Mouse (Mus musculus) MEL (cell line): ENCODE data around the gene Mdga1. TPM values are rescaled to one million over a fixed set of nuclear protein-coding genes. Genes with fewer than 3 reads are reported as not detected.

Experiments used
- DNase-seq: peaks from one replicate; pipeline ENCODE4 v3.0.0; 2011; ENCODE audit warnings: low read depth, low spot score
- H3K27ac ChIP-seq: 2 replicates; pipeline ENCODE4 v1.5.1; 2012; ENCODE audit warnings: low read depth, mild to moderate bottlenecking, control low read depth, low read length, moderate library complexity; ENCODE audit not compliant: control insufficient read depth
- H3K27me3 ChIP-seq, 2 experiments: fragments of 150-350 bp in 1 of 2; sonication (generic) in 1 of 2; 2 replicates each; pipeline ENCODE4 v1.6.1; 2012; ENCODE audit warnings: low read length in 2 of 2, mild to moderate bottlenecking in 2 of 2, improper control_type of control experiment in 1 of 2, moderate library complexity in 1 of 2; ENCODE audit not compliant: insufficient read depth in 2 of 2, control insufficient read depth in 1 of 2
- H3K36me3 ChIP-seq, 2 experiments: 2 replicates each; pipeline ENCODE4 v1.6.1; 2012 to 2014; ENCODE audit warnings: low read length in 2 of 2, improper control_type of control experiment in 1 of 2, inconsistent platforms in 1 of 2, mild to moderate bottlenecking in 1 of 2; ENCODE audit not compliant: insufficient read depth in 2 of 2, control insufficient read depth in 1 of 2
- H3K4me1 ChIP-seq, 2 experiments: fragments of 150-350 bp in 1 of 2; sonication (generic) in 1 of 2; 2 replicates each; pipeline ENCODE4 v1.6.1; 2012; ENCODE audit warnings: low read length in 2 of 2, improper control_type of control experiment in 1 of 2, mild to moderate bottlenecking in 1 of 2; ENCODE audit not compliant: insufficient read depth in 2 of 2, control insufficient read depth in 1 of 2
- H3K4me3 ChIP-seq, 2 experiments: fragments of 150-350 bp in 1 of 2; sonication (generic) in 1 of 2; 2 replicates each; pipeline ENCODE4 v1.5.1; 2012; ENCODE audit warnings: low read depth in 2 of 2, low read length in 2 of 2, mild to moderate bottlenecking in 2 of 2, moderate library complexity in 2 of 2, control low read depth in 1 of 2, improper control_type of control experiment in 1 of 2; ENCODE audit not compliant: control insufficient read depth in 1 of 2, insufficient read depth in 1 of 2
- H3K79me2 ChIP-seq: 2 replicates; pipeline ENCODE4 v1.6.1; 2012; ENCODE audit warnings: mild to moderate bottlenecking, low read length, moderate library complexity; ENCODE audit not compliant: control insufficient read depth, poor library complexity, insufficient read depth
- H3K9ac ChIP-seq: 2 replicates; pipeline ENCODE4 v1.6.1; 2012; ENCODE audit warnings: low read depth, mild to moderate bottlenecking, control low read depth, low read length, moderate library complexity; ENCODE audit not compliant: control insufficient read depth, poor library complexity, severe bottlenecking
- H3K9me3 ChIP-seq: fragments of 150-350 bp; sonication (generic); replicated peaks from 2 replicates; pipeline ENCODE4 v1.6.1; 2012; ENCODE audit warnings: mild to moderate bottlenecking, low read length, improper control_type of control experiment, moderate library complexity; ENCODE audit not compliant: insufficient read depth
- CHD2 ChIP-seq: IDR thresholded peaks from 2 replicates; pipeline ENCODE4 v1.6.1; 2011; ENCODE audit warnings: low read length, improper control_type of control experiment
- CTCF ChIP-seq, 3 experiments: IDR thresholded peaks in 2 of 3; conservative IDR thresholded peaks in 1 of 3; 2 replicates each; pipeline ENCODE4 v1.5.1; 2011 to 2012; ENCODE audit warnings: low read length in 3 of 3, low read depth in 2 of 3, mild to moderate bottlenecking in 2 of 3, improper control_type of control experiment in 1 of 3, inconsistent platforms in 1 of 3, mixed read lengths in 1 of 3, moderate library complexity in 1 of 3; ENCODE audit not compliant: control insufficient read depth in 1 of 3, insufficient read depth in 1 of 3, poor library complexity in 1 of 3, severe bottlenecking in 1 of 3
- ELF1 ChIP-seq: IDR thresholded peaks from 2 replicates; pipeline ENCODE4 v1.6.1; 2014; ENCODE audit warnings: low read depth, mild to moderate bottlenecking, inconsistent platforms, low read length, improper control_type of control experiment, moderate library complexity
- EP300 ChIP-seq, 2 experiments: IDR thresholded peaks; 2 replicates each; pipeline ENCODE4 v1.6.1; 2011; ENCODE audit warnings: improper control_type of control experiment in 2 of 2, low read length in 2 of 2, low read depth in 1 of 2, mild to moderate bottlenecking in 1 of 2
- GABPA ChIP-seq: IDR thresholded peaks from 2 replicates; pipeline ENCODE4 v1.6.1; 2012; ENCODE audit warnings: low read depth, mild to moderate bottlenecking, inconsistent platforms, low read length, improper control_type of control experiment, moderate library complexity
- GATA1 ChIP-seq: IDR thresholded peaks from 2 replicates; pipeline ENCODE4 v1.6.1; 2011; ENCODE audit warnings: low read depth, low read length, improper control_type of control experiment
- HCFC1 ChIP-seq: IDR thresholded peaks from 2 replicates; pipeline ENCODE4 v1.6.1; 2012; ENCODE audit warnings: low read depth, mild to moderate bottlenecking, inconsistent platforms, low read length, improper control_type of control experiment, moderate library complexity
- KAT2A ChIP-seq: conservative IDR thresholded peaks from 2 replicates; pipeline ENCODE4 v1.6.1; 2012; ENCODE audit warnings: low read depth, low read length, improper control_type of control experiment, inconsistent platforms
- MAFK ChIP-seq: IDR thresholded peaks from 2 replicates; pipeline ENCODE4 v1.6.1; 2011; ENCODE audit warnings: low read depth, mild to moderate bottlenecking, low read length, improper control_type of control experiment, borderline replicate concordance
- MAX ChIP-seq: IDR thresholded peaks from 2 replicates; pipeline ENCODE4 v1.6.1; 2011; ENCODE audit warnings: low read length, improper control_type of control experiment
- MEF2A ChIP-seq: IDR thresholded peaks from 2 replicates; pipeline ENCODE4 v1.6.1; 2014; ENCODE audit warnings: low read depth, mild to moderate bottlenecking, inconsistent platforms, low read length, improper control_type of control experiment; ENCODE audit not compliant: poor library complexity, insufficient replicate concordance, severe bottlenecking; ENCODE audit errors: extremely low read depth
- MXI1 ChIP-seq: IDR thresholded peaks from 2 replicates; pipeline ENCODE4 v1.6.1; 2011; ENCODE audit warnings: mild to moderate bottlenecking, low read depth, low read length, improper control_type of control experiment
- MYB ChIP-seq: IDR thresholded peaks from 2 replicates; pipeline ENCODE4 v1.6.1; 2011; ENCODE audit warnings: mild to moderate bottlenecking, low read depth, low read length, improper control_type of control experiment
- MYC ChIP-seq: IDR thresholded peaks from 2 replicates; pipeline ENCODE4 v1.6.1; 2011; ENCODE audit warnings: low read depth, mild to moderate bottlenecking, low read length, improper control_type of control experiment, moderate library complexity
- NELFE ChIP-seq: IDR thresholded peaks from 2 replicates; pipeline ENCODE4 v1.6.1; 2011; ENCODE audit warnings: low read depth, low read length, improper control_type of control experiment
- POLR2AphosphoS2 ChIP-seq: IDR thresholded peaks from 2 replicates; pipeline ENCODE4 v1.6.1; 2011; ENCODE audit warnings: low read length, improper control_type of control experiment
- RAD21 ChIP-seq: IDR thresholded peaks from 2 replicates; pipeline ENCODE4 v1.6.1; 2011; ENCODE audit warnings: mild to moderate bottlenecking, low read depth, low read length, improper control_type of control experiment
- RCOR1 ChIP-seq: IDR thresholded peaks from 2 replicates; pipeline ENCODE4 v1.6.1; 2012; ENCODE audit warnings: low read depth, mild to moderate bottlenecking, inconsistent platforms, low read length, improper control_type of control experiment
- SIN3A ChIP-seq: IDR thresholded peaks from 2 replicates; pipeline ENCODE4 v1.6.1; 2012; ENCODE audit warnings: low read length, improper control_type of control experiment, inconsistent platforms
- TAL1 ChIP-seq: IDR thresholded peaks from 2 replicates; pipeline ENCODE4 v1.6.1; 2012; ENCODE audit warnings: mild to moderate bottlenecking, inconsistent platforms, low read length, moderate library complexity, mixed read lengths
- TBP ChIP-seq: IDR thresholded peaks from 2 replicates; pipeline ENCODE4 v1.8.0; 2011; ENCODE audit warnings: low read depth, low read length, improper control_type of control experiment
- USF1 ChIP-seq: IDR thresholded peaks from 2 replicates; pipeline ENCODE4 v1.6.1; 2014; ENCODE audit warnings: low read depth, mild to moderate bottlenecking, inconsistent platforms, low read length, improper control_type of control experiment, moderate library complexity
- ZC3H11A ChIP-seq: IDR thresholded peaks from 2 replicates; pipeline ENCODE4 v1.6.1; 2012; ENCODE audit warnings: low read depth, mild to moderate bottlenecking, inconsistent platforms, low read length, improper control_type of control experiment
- ZMIZ1 ChIP-seq: IDR thresholded peaks from 2 replicates; pipeline ENCODE4 v1.6.1; 2012; ENCODE audit warnings: low read depth, mild to moderate bottlenecking, inconsistent platforms, low read length, improper control_type of control experiment, moderate library complexity
- polyA plus RNA-seq, 2 experiments: library from polyadenylated mRNA; stranded (reverse) in 1 of 2; unstranded in 1 of 2; fragments of >175 nt in 1 of 2; fragments of >200 nt in 1 of 2; gene quantifications; 2 replicates each; pipeline versions ENCODE4 v1.2.1 to v1.2.4; 2012; ENCODE audit warnings: low replicate concordance in 2 of 2, low read depth in 1 of 2; ENCODE audit not compliant: insufficient read length in 2 of 2, insufficient read depth in 1 of 2, missing spikeins in 1 of 2
- total RNA-seq: library from RNA; depleted of rRNA; stranded (reverse); fragments of 300-350 nt; gene quantifications from 2 replicates; pipeline ENCODE4 v1.2.3, GENCODE M21; 2012

The Mdga1 gene
- total and polyA plus RNA-seq, 3 experiments: 0.27 to 2.3 TPM; not detected in 1

- peaks cover 5 to 20% of the 10 kb centered on the region in 2 experiments for H3K4me1 ChIP-seq
- peaks cover 0 to 14% of the 10 kb centered on the region in 2 experiments; a peak in 2 of 4 replicates for H3K36me3 ChIP-seq
- no peaks in the 10 kb centered on the region for H3K79me2 ChIP-seq
- no peak overlapping the region for H3K4me3 ChIP-seq
- no peaks in the 10 kb centered on the region for H3K9me3 ChIP-seq
- no peak overlapping the region for H3K9ac ChIP-seq
- DNase-seq: no peak
- no peak overlapping the region for H3K27ac ChIP-seq
- TF ChIP-seq ELF1 (no peak), USF1 (no peak), MAFK (no peak), TAL1 (no peak), MYC (no peak), MAX (no peak), POLR2AphosphoS2 (no peak), NELFE (no peak), GATA1 (no peak), MYB (no peak), EP300 (IDR thresholded peaks at IDR 0.05; ENCODE audit: low read depth in 1 of 2, low read length in 2 of 2) (no peak), CHD2 (no peak), SIN3A (no peak), MEF2A (no peak), RAD21 (no peak)
- H3K27me3 ChIP-seq: no peaks in the 10 kb centered on the region
Observed at GRCm38 (mm10) chr17:29983190-29983589, 13.3 kb upstream of the Mdga1 start.

GRCm38 (mm10) chr17:29981568-29981967, 11.7 kb upstream of the Mdga1 start:
- TF ChIP-seq HCFC1 (no peak), TBP (no peak), ZMIZ1 (no peak), CTCF (IDR thresholded peaks at IDR 0.05 in 2 of 3, conservative IDR thresholded peaks at IDR 0.05 in 1 of 3; ENCODE audit: control insufficient read depth in 1 of 3, insufficient read depth in 1 of 3, low read depth in 2 of 3, low read length in 3 of 3, poor library complexity in 1 of 3, severe bottlenecking in 1 of 3) (no peak), MXI1 (no peak), GABPA (no peak), RAD21 (no peak), ELF1 (no peak), MYB (no peak), USF1 (no peak), RCOR1 (no peak), ZC3H11A (no peak), KAT2A (no peak)
- Histone ChIP-seq H3K9me3 (no peaks in the 10 kb centered on the region), H3K9ac (no peak overlapping the region), H3K4me3 (no peak overlapping the region), H3K27me3 (no peaks in the 10 kb centered on the region), H3K27ac (no peak overlapping the region), H3K79me2 (no peaks in the 10 kb centered on the region), H3K4me1 (peaks cover 5 to 16% of the 10 kb centered on the region in 2 experiments), H3K36me3 (peaks cover 0 to 12% of the 10 kb centered on the region in 2 experiments; a peak in 2 of 4 replicates)
- no peak for DNase-seq
